Mouse (Mus musculus): Measurements from ENCODE around the gene Frmd8.

GRCm38 (mm10) chr19:5911430-5912102, 36.5 kb upstream of the Frmd8 start:
- no peak for TF ChIP-seq POLR2A (IDR thresholded peaks at IDR 0.05; ENCODE audit: control insufficient read depth, low read depth, low read length)
- TF ChIP-seq CTCF (IDR thresholded peaks at IDR 0.05; ENCODE audit: control insufficient read depth, insufficient read depth, insufficient replicate concordance, low read depth, low read length): no peak

All from testis, adult 2 months (tissue).